Mouse (Mus musculus) G1E (cell line): ENCODE results near the gene Plekhd1. TPM values are rescaled to one million over a fixed set of nuclear protein-coding genes. Genes with fewer than 3 reads are reported as not detected.

ENCODE experiments used
- ATAC-seq: 2 replicates; pipeline ENCODE4 v1.8.0; 2016; ENCODE audit warnings: mild to moderate bottlenecking; ENCODE audit not compliant: insufficient number of reproducible peaks, poor library complexity, low FRiP score, severe bottlenecking; ENCODE audit errors: extremely low read depth
- DNase-seq: peaks from one replicate; pipeline ENCODE4 v3.0.0; 2012; ENCODE audit warnings: low spot score
- H3K27me3 ChIP-seq: 2 replicates; pipeline ENCODE4 v1.6.1; 2012; ENCODE audit warnings: mild to moderate bottlenecking, low read length, inconsistent platforms; ENCODE audit not compliant: insufficient read depth
- H3K36me3 ChIP-seq: replicated peaks from 2 replicates; pipeline ENCODE3; 2012; ENCODE audit warnings: mild to moderate bottlenecking, inconsistent platforms
- H3K4me1 ChIP-seq: 2 replicates; pipeline ENCODE4 v1.6.1; 2012; ENCODE audit warnings: low read depth, low read length, inconsistent platforms, mixed read lengths; ENCODE audit not compliant: insufficient read depth
- H3K4me3 ChIP-seq: 2 replicates; pipeline ENCODE4 v1.5.1; 2012; ENCODE audit warnings: low read depth, mild to moderate bottlenecking, inconsistent platforms, low read length, moderate library complexity, mixed read lengths
- H3K9me3 ChIP-seq: replicated peaks from 2 replicates; pipeline ENCODE4 v1.6.1; 2012; ENCODE audit warnings: inconsistent platforms
- CTCF ChIP-seq: IDR thresholded peaks from 2 replicates; pipeline ENCODE4 v1.5.1; 2012; ENCODE audit warnings: low read depth, low read length, inconsistent platforms, mixed read lengths
- GATA1 ChIP-seq: IDR thresholded peaks from 2 replicates; pipeline ENCODE4 v1.6.1; 2012; ENCODE audit warnings: borderline replicate concordance, low read length, inconsistent platforms, mixed read lengths
- GATA2 ChIP-seq: IDR thresholded peaks from 2 replicates; pipeline ENCODE4 v1.6.1; 2012; ENCODE audit warnings: low read depth, low read length, inconsistent platforms, borderline replicate concordance
- POLR2AphosphoS5 ChIP-seq: IDR thresholded peaks from 2 replicates; pipeline ENCODE4 v1.6.1; 2012; ENCODE audit warnings: low read depth, low read length, inconsistent platforms; ENCODE audit not compliant: insufficient replicate concordance
- TAL1 ChIP-seq: conservative IDR thresholded peaks from 2 replicates; pipeline ENCODE4 v1.6.1; 2012; ENCODE audit warnings: low read depth, low read length, inconsistent platforms, mixed read lengths
- polyA plus RNA-seq: library from polyadenylated mRNA; stranded (reverse); fragments of >175 nt; gene quantifications from 2 replicates; pipeline ENCODE4 v1.2.3, GENCODE M21; 2012
- total RNA-seq, 2 experiments: library from RNA; stranded (forward) in 1 of 2; stranded (reverse) in 1 of 2; fragments of 200-1000 nt in 1 of 2; fragments of >200 nt in 1 of 2; fragmentation: Nextera tagmentation in 1 of 2; gene quantifications; 2 replicates each; pipeline ENCODE4 v1.2.3; 2014 to 2017

Gene Plekhd1
- not detected in 2 replicates for total RNA-seq (2014; fragmentation: Nextera tagmentation)
- 0.16 and 0.29 TPM in 2 replicates for total RNA-seq (2017)
- polyA plus RNA-seq = not detected in 2 replicates

DNA sequence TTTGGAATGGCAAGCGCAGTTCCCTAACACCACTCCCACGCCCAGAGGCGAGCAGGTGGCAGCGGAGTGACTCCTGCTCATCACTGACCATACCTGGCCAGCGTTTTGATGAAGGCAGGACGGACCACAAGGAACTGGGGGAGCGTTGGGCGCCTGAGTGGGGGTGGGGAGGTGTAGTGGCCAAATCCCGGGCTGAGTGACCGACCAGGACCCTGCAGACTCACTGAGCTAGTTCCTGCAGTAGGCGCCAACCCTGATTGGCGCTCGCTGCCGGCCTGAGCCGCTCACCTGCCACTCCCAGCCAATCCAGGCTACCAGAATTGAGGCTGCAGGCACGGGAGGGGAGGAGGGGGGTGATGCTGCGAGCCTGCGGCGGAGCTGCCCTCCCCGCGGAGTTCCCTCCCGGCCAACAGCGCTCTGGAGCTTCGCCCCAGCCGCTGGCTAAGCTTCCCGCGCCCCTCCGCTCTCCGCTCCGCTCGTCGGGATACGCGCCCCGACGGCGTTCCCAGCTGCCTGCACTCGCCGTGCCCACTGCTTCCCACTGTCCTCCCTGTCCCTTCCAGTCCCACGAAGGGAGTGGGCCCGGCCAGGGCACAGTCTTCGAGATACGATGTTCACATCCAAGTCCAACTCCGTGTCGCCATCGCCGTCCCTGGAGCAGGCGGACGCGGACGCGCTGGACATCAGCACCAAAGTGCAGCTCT lies at the start of gene Plekhd1:
Gene Plekhd1, plus strand, starts transcription at position 323 of the 704 bp plus-strand sequence.
- no peaks in the 10 kb centered on the region; the same call in 1 of the 2 replicates for H3K4me1 ChIP-seq
- TF ChIP-seq POLR2AphosphoS5 (no peak), TAL1 (no peak), GATA2 (no peak), GATA1 (no peak), CTCF (no peak)
- no peak within 1 kb of the TSS; the same call in 1 of the 2 replicates for H3K4me3 ChIP-seq
- ATAC-seq = no peak
- H3K9me3 ChIP-seq = no peaks in the 10 kb centered on the region
- DNase-seq = no peak
- no peaks in the 10 kb centered on the region for H3K36me3 ChIP-seq
- H3K27me3 ChIP-seq = peaks cover 59% of the 10 kb centered on the region

GRCm38 (mm10) chr12:80642725-80643692 lies 49.4 kb upstream of the Plekhd1 start:
- TF ChIP-seq GATA1 (no peak), CTCF (peak; percentile 98)
- H3K4me3 ChIP-seq = peak overlapping the region; percentile 86
- peaks cover 64% of the 10 kb centered on the region for H3K36me3 ChIP-seq
- ATAC-seq = no peak
- peak; percentile 74 for DNase-seq
- no peaks in the 10 kb centered on the region for H3K9me3 ChIP-seq
- H3K4me1 ChIP-seq = peaks cover 65% of the 10 kb centered on the region
- no peaks in the 10 kb centered on the region for H3K27me3 ChIP-seq

DNA sequence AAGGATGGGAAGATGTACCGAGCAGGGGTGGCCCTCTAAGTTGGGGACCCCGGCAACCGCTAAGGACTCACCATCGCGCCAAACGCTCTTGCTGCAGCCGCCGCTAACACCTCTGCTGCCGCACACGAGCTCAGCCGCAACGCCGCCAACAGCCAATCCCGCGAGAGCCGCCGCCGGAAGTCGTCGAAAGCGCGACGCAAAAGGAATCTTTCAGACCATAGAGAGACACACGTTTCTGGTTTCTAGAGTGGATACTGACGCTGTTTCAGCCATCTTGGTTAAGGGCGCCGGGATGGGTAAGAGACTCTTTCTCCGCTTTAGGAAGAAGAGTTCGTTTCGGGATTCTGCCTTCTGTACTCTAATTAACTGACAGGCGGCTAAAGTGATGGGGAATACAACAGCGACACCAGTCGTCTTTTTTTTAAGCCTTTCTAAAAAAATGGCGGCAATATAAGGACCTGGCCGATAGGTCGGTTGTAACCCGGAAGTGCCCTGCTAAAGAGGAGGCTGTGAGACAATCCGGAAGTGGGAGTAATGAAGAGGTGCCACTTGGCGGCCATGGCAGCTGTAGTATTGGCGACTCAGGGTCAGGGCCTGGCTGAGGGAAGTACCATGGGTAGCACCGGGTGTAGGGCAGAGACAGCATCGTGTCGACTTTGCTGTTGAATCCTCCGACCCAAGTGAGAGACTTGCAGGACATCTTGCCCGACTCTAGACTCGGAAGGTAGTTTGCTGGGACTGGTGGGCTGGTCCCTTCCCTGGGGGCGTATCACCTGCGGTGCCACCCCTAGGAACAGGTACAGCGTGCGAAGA lies 48.5 kb upstream of the Plekhd1 start, which contains the start of the genes Slc39a9 and Erh:
Gene Slc39a9, plus strand, starts transcription at position 191 of the 813 bp plus-strand sequence.
Gene Erh, minus strand, starts transcription at position 649 of the 813 bp plus-strand sequence.
- Histone ChIP-seq H3K27me3 (no peaks in the 10 kb centered on the region), H3K9me3 (no peaks in the 10 kb centered on the region), H3K36me3 (peaks cover 64% of the 10 kb centered on the region), H3K4me3 (peak within 1 kb of the TSS; percentile 86), H3K4me1 (peaks cover 62% of the 10 kb centered on the region)
- ATAC-seq (peak; percentile 83), DNase-seq (peak; percentile 98)
- no peak for TF ChIP-seq CTCF
- no peak for TF ChIP-seq GATA2
- no peak for TF ChIP-seq GATA1
- no peak for TF ChIP-seq TAL1
- TF ChIP-seq POLR2AphosphoS5 = no peak; the same call in 1 of the 2 replicates

DNA sequence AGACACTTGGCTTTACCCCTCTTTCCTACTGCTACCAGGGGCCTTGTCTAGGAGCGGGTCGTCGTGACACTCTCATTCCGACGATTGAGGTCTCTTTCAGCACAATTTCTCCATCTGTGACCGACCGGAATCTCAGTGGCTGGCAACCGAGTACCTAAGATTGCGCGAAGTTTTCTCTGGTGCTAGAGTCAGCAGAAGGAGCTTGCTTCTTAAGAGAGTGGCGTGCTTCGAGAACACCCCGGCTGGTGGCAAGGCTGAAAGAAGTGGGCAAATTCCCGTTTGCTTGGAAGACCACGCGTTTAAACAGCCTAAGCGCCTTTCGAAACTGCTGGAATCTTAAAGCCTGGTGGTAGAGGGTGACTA lies 47.9 kb upstream of the Plekhd1 start:
- peak overlapping the region; percentile 86 for H3K4me3 ChIP-seq
- no peaks in the 10 kb centered on the region for H3K9me3 ChIP-seq
- ATAC-seq (no peak), DNase-seq (no peak)
- peaks cover 62% of the 10 kb centered on the region for H3K4me1 ChIP-seq
- no peaks in the 10 kb centered on the region for H3K27me3 ChIP-seq
- H3K36me3 ChIP-seq = peaks cover 63% of the 10 kb centered on the region
- TF ChIP-seq POLR2AphosphoS5 (no peak), GATA1 (no peak), TAL1 (no peak), CTCF (no peak), GATA2 (no peak)

DNA sequence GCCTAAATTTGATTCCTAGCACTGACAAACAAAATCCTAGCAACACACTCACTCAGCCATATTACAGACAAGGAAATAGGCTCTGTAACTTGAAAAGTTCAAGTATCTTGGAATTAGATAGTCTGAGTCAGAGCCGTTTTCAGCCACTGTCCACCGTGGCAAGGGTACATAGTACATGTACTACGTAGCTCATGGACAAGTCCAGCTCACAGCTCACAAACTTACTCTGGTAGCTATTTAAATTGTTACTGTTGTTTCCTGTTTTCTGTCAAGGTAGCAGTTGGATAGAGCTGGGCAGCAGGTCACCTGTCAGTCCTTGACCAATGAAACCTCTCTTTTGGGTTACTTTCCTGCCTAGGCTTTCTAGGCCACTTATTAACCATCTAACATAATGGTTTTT lies 46.0 kb upstream of the Plekhd1 start:
- TF ChIP-seq GATA1 (no peak), POLR2AphosphoS5 (no peak), TAL1 (no peak), CTCF (no peak), GATA2 (no peak)
- Histone ChIP-seq H3K27me3 (no peaks in the 10 kb centered on the region), H3K4me3 (no peak overlapping the region; the same call in 1 of the 2 replicates)

More for the DNA sequence above, 46.0 kb upstream of the Plekhd1 start:
- DNase-seq (no peak), ATAC-seq (no peak)
- peaks cover 55% of the 10 kb centered on the region for H3K36me3 ChIP-seq
- H3K4me1 ChIP-seq = peaks cover 48% of the 10 kb centered on the region
- no peaks in the 10 kb centered on the region for H3K9me3 ChIP-seq
